Mouse (Mus musculus) adrenal gland, adult (tissue): ENCODE results near the gene Rpl24.

Source experiments
- DNase-seq, 2 experiments: peaks; one replicate each; pipeline ENCODE4 v3.0.0; 2022 to 2023; ENCODE audit warnings: low spot score in 1 of 2; ENCODE audit not compliant: inconsistent age in 2 of 2

Gene Rpl24

GRCm38 (mm10) chr16:55970416-55970815 lies 4.3 kb downstream of the Rpl24 start:
- DNase-seq: no peak

GRCm38 (mm10) chr16:55971735-55972615 lies 5.9 kb downstream of the Rpl24 start:
- DNase-seq: no peak

- no peak for DNase-seq
Observed at GRCm38 (mm10) chr16:55972626-55973201, 6.6 kb downstream of the Rpl24 start.

GRCm38 (mm10) chr16:55973431-55974255 lies 7.6 kb downstream of the Rpl24 start, which contains the start of gene Zbtb11:
Zbtb11 (plus strand) TSS chr16:55973883.
- peak; percentile 99 for DNase-seq

- peak; percentile 95 to 98 for DNase-seq
Observed at GRCm38 (mm10) chr16:55974256-55974902, 8.3 kb downstream of the Rpl24 start.

- DNase-seq: peak in 1 of 2 experiments; percentile 93
Observed at GRCm38 (mm10) chr16:55974903-55975285, 8.8 kb downstream of the Rpl24 start.

GRCm38 (mm10) chr16:55986001-55986400 lies 19.9 kb downstream of the Rpl24 start:
- peak in 1 of 2 experiments; percentile 58 for DNase-seq

GRCm38 (mm10) chr16:55990311-55990710 lies 24.2 kb downstream of the Rpl24 start:
- DNase-seq: peak in 1 of 2 experiments; percentile 35

- no peak for DNase-seq
Observed at GRCm38 (mm10) chr16:55994235-55994634, 28.2 kb downstream of the Rpl24 start.

- no peak for DNase-seq
Observed at GRCm38 (mm10) chr16:56006798-56007197, 40.7 kb downstream of the Rpl24 start.

- DNase-seq: no peak
Observed at GRCm38 (mm10) chr16:56008862-56009261, 42.8 kb downstream of the Rpl24 start.

GRCm38 (mm10) chr16:56012789-56013743 lies 47.0 kb downstream of the Rpl24 start:
- DNase-seq: no peak

GRCm38 (mm10) chr16:56014076-56014475 lies 48.0 kb downstream of the Rpl24 start:
- DNase-seq: no peak

- DNase-seq: no peak
Observed at GRCm38 (mm10) chr16:56019660-56020059, 53.6 kb downstream of the Rpl24 start.
